Mouse (Mus musculus) forebrain, embryonic 11.5 days (tissue): ENCODE data around the gene Ric8b. TPM values are rescaled to one million over a fixed set of nuclear protein-coding genes. Genes with fewer than 3 reads are reported as not detected.

Experiments
- ATAC-seq: fragments of 200-750 bp; cut with Nextera tagmentation; replicated peaks from 2 replicates; pipeline ENCODE4 v1.8.0; 2017; ENCODE audit warnings: moderate TSS enrichment; ENCODE audit not compliant: low FRiP score
- DNase-seq: peaks from one replicate; pipeline ENCODE4 v3.0.0-alpha.2; 2017; ENCODE audit warnings: low spot score
- H3K27ac ChIP-seq: fragments of 300-500 bp; sonication (generic); 2 replicates; pipeline ENCODE4 v1.5.1; 2014; ENCODE audit warnings: low read depth, low read length
- H3K27me3 ChIP-seq: fragments of 300-500 bp; sonication (generic); 2 replicates; pipeline ENCODE4 v1.6.1; 2014; ENCODE audit warnings: mild to moderate bottlenecking, low read length, mixed read lengths; ENCODE audit not compliant: control insufficient read depth, insufficient read depth
- H3K36me3 ChIP-seq: fragments of 300-500 bp; sonication (generic); 2 replicates; pipeline ENCODE4 v1.6.1; 2014; ENCODE audit warnings: mild to moderate bottlenecking, low read length, moderate library complexity, mixed read lengths; ENCODE audit not compliant: control insufficient read depth, insufficient read depth
- H3K4me1 ChIP-seq: fragments of 300-500 bp; sonication (generic); replicated peaks from 2 replicates; pipeline ENCODE4 v1.6.1; 2014; ENCODE audit warnings: low read length, mixed read lengths; ENCODE audit not compliant: control insufficient read depth, insufficient read depth
- H3K4me2 ChIP-seq: fragments of 300-500 bp; sonication (generic); 2 replicates; pipeline ENCODE4 v1.6.1; 2014; ENCODE audit warnings: low read depth, mild to moderate bottlenecking, low read length, moderate library complexity, mixed read lengths; ENCODE audit not compliant: severe bottlenecking
- H3K4me3 ChIP-seq: fragments of 300-500 bp; sonication (generic); 2 replicates; pipeline ENCODE4 v1.5.1; 2014; ENCODE audit warnings: low read depth, low read length
- H3K9ac ChIP-seq: fragments of 300-500 bp; sonication (generic); 2 replicates; pipeline ENCODE4 v1.6.1; 2014; ENCODE audit warnings: low read length
- H3K9me3 ChIP-seq: fragments of 300-500 bp; sonication (generic); 2 replicates; pipeline ENCODE4 v1.6.1; 2016; ENCODE audit warnings: low read length, mixed read lengths; ENCODE audit not compliant: control insufficient read depth
- WGBS: fragments of 180-500 bp; shearing (Covaris S2); extraction: QIAGEN DNeasy Blood & Tissue Kit; methylation state at CpG from one replicate; pipeline ENCODE4 v1.1.7; 2014; 5-methylcytosine and 5-hydroxymethylcytosine counted together
- polyA plus RNA-seq: library from polyadenylated mRNA; unstranded; fragments of >200 nt; fragmentation: Nextera tagmentation; extraction: Ambion mirVana; gene quantifications from 2 replicates; pipeline ENCODE4 v1.2.1, GENCODE M21; 2014

Gene Ric8b
- polyA plus RNA-seq, 1 experiment from 2014 or later: 22.4 TPM

GRCm38 (mm10) chr10:84889096-84889846 lies 28.1 kb upstream of the Ric8b start:
- H3K9me3 ChIP-seq: no peaks in the 10 kb centered on the region
- no peak overlapping the region for H3K4me2 ChIP-seq
- H3K4me3 ChIP-seq: no peak overlapping the region
- no peak overlapping the region for H3K9ac ChIP-seq
- H3K36me3 ChIP-seq: no peaks in the 10 kb centered on the region; the same call in 1 of the 2 replicates
- ATAC-seq (peak; percentile 67), DNase-seq (peak; percentile 62)
- H3K4me1 ChIP-seq: peaks cover 7% of the 10 kb centered on the region
- 16% methylated on average over 4 of the region's 4 CpGs for WGBS
- no peaks in the 10 kb centered on the region for H3K27me3 ChIP-seq
- no peak overlapping the region for H3K27ac ChIP-seq

DNA sequence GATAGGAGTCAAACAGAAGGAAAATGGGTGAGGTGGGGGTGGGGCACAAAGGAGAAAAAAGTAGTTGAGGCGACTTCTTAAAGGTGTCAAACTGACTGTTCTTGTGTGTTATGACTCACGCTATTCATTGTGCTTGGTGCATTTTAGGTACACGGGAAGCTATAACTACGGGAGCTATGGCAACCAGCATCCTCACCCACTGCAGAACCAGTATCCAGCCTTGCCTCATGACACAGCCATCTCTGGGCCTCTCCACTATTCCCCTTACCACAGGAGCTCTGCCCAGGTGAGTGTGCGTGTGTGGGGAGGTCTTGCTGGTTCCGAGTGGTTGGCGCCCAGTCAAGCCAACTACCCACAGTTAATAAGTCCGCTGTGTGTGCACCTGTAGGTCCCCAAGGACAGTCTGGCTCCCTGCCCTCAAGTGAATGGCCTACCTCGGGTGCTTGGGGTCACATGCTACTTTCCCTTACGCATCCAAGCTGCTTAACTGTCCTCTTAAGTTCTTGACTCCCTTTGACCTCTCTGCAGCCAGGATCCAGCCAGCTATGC lies 21.5 kb upstream of the Ric8b start:
- Histone ChIP-seq H3K27ac (no peak overlapping the region), H3K27me3 (no peaks in the 10 kb centered on the region), H3K4me1 (no peaks in the 10 kb centered on the region), H3K4me2 (no peak overlapping the region), H3K36me3 (peaks cover 4% of the 10 kb centered on the region; the same call in 1 of the 2 replicates), H3K4me3 (no peak overlapping the region), H3K9me3 (no peaks in the 10 kb centered on the region), H3K9ac (no peak overlapping the region)
- DNase-seq (no peak), ATAC-seq (no peak)
- 92% methylated on average over 10 of the region's 10 CpGs for WGBS

- Histone ChIP-seq H3K4me2 (no peak overlapping the region), H3K4me3 (no peak overlapping the region), H3K36me3 (peaks cover 4% of the 10 kb centered on the region; the same call in 1 of the 2 replicates), H3K27ac (no peak overlapping the region), H3K27me3 (no peaks in the 10 kb centered on the region), H3K9ac (no peak overlapping the region), H3K4me1 (no peaks in the 10 kb centered on the region), H3K9me3 (no peaks in the 10 kb centered on the region)
- WGBS: 66% methylated on average over 9 of the region's 9 CpGs
- no peak for DNase-seq
- ATAC-seq: no peak
Measured at GRCm38 (mm10) chr10:84896941-84897930, 20.2 kb upstream of the Ric8b start.

DNA sequence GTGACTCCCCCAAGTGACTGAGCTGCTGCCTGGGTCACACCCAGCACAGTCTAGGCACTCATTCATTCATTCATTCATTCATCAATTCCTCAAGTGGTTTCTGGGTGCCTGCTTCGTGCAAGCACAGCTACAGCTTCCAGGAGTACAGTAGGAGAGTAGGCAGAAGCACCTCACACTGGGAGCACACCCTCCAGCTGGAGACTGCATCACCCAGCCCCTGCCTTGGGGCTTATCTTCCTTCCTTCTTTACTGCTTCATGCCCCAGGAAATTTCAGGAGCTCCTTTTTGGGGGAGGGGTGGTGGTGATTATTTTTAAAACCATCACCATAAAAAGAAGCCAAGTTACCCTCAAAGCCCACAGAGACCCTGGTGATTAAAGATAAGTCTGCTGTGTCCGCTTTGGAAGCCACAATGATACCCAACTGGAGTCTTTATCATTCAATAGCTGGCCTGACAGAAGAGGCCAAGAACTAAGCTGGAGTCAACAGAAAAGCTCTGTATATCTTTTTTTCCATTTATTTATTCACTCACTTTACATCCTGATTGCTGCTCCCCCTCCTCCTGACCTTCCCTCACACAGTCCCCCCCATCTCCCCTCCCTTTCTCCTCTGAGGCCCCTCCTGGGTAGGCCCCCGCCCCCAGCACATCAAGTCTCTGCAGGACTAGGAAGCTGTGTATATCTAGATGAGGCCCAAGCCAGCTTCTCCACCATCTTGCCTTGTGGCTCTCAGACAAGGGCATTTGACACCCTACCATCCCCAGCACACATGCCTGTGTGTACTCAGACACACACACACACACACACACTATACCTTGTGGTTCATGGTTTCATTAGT lies 19.1 kb upstream of the Ric8b start:
- no peaks in the 10 kb centered on the region for H3K9me3 ChIP-seq
- DNase-seq: no peak
- H3K4me1 ChIP-seq: peaks cover 2% of the 10 kb centered on the region; the same call in 1 of the 2 replicates
- ATAC-seq: no peak
- no peak overlapping the region for H3K4me3 ChIP-seq
- no peak overlapping the region for H3K27ac ChIP-seq
- H3K4me2 ChIP-seq: no peak overlapping the region
- no peaks in the 10 kb centered on the region for H3K27me3 ChIP-seq
- H3K36me3 ChIP-seq: peaks cover 4% of the 10 kb centered on the region; the same call in 1 of the 2 replicates
- WGBS: 72% methylated on average over 3 of the region's 3 CpGs
- H3K9ac ChIP-seq: no peak overlapping the region

GRCm38 (mm10) chr10:84901676-84902075 lies 15.7 kb upstream of the Ric8b start:
- Histone ChIP-seq H3K4me2 (no peak overlapping the region), H3K4me3 (no peak overlapping the region), H3K27ac (no peak overlapping the region), H3K36me3 (no peaks in the 10 kb centered on the region; the same call in 1 of the 2 replicates), H3K27me3 (no peaks in the 10 kb centered on the region), H3K4me1 (peaks cover 4% of the 10 kb centered on the region; the same call in 1 of the 2 replicates), H3K9me3 (no peaks in the 10 kb centered on the region), H3K9ac (no peak overlapping the region)
- DNase-seq: peak; percentile 21
- no peak for ATAC-seq
- WGBS: 77% methylated on average over 5 of the region's 5 CpGs

DNA sequence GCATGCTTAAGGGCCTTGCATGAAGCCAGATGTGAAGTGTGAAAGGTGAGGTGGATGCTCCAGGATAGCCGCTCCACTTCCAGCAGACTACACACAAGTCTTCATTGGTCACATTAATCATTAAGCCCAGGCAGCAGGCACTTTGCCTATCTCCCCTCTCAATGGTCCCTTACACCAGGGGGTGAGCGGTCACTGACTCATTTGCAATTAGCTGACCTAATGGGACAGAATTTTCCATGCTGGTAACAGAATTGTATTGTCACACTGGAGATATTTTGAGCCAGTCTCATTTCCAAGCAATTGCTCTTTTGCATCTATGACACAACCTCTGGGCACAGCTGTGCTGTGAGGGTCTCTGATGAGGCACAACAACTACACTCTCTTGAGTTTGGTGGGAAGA lies 15.2 kb upstream of the Ric8b start:
- no peak for ATAC-seq
- no peaks in the 10 kb centered on the region; the same call in 1 of the 2 replicates for H3K36me3 ChIP-seq

GRCm38 (mm10) chr10:84903307-84903706 lies 14.1 kb upstream of the Ric8b start:
- H3K4me2 ChIP-seq: no peak overlapping the region
- no peak for ATAC-seq
- WGBS: 51% methylated on average over 7 of the region's 7 CpGs

More for the DNA sequence above, 15.2 kb upstream of the Ric8b start:
- 80% methylated on average over 2 of the region's 2 CpGs for WGBS
- Histone ChIP-seq H3K27ac (no peak overlapping the region), H3K4me2 (no peak overlapping the region), H3K4me3 (no peak overlapping the region), H3K9ac (no peak overlapping the region), H3K4me1 (peaks cover 4% of the 10 kb centered on the region; the same call in 1 of the 2 replicates), H3K9me3 (no peaks in the 10 kb centered on the region), H3K27me3 (no peaks in the 10 kb centered on the region)
- DNase-seq: no peak

More at GRCm38 (mm10) chr10:84903307-84903706, 14.1 kb upstream of the Ric8b start:
- no peak overlapping the region for H3K9ac ChIP-seq
- no peak for DNase-seq
- no peaks in the 10 kb centered on the region for H3K9me3 ChIP-seq
- H3K4me3 ChIP-seq: no peak overlapping the region
- peaks cover 2% of the 10 kb centered on the region; the same call in 1 of the 2 replicates for H3K27me3 ChIP-seq
- no peaks in the 10 kb centered on the region; the same call in 1 of the 2 replicates for H3K36me3 ChIP-seq
- H3K4me1 ChIP-seq: peaks cover 4% of the 10 kb centered on the region; the same call in 1 of the 2 replicates
- H3K27ac ChIP-seq: no peak overlapping the region
